Mouse (Mus musculus): ENCODE data around the gene Cobll1. TPM values are rescaled to one million over a fixed set of nuclear protein-coding genes. Genes with fewer than 3 reads are reported as not detected.
A peak's percentile ranks its signal among the peaks of the same experiment; 100 is the strongest.

The Cobll1 gene
- total RNA-seq, 1 experiment, result 2.2 TPM

GRCm38 (mm10) chr2:65181066-65181716 lies 58.0 kb downstream of the Cobll1 start:
- TF ChIP-seq CHD2 (IDR thresholded peaks at IDR 0.05; ENCODE audit: low read depth, low read length) (no peak), MAFK (IDR thresholded peaks at IDR 0.05; ENCODE audit: insufficient read depth, low read depth, low read length) (no peak), ZNF384 (IDR thresholded peaks at IDR 0.05; ENCODE audit: low read depth, low read length) (no peak), HCFC1 (IDR thresholded peaks at IDR 0.05; ENCODE audit: borderline replicate concordance, insufficient read depth, low read length) (no peak), ZC3H11A (IDR thresholded peaks at IDR 0.05; ENCODE audit: borderline replicate concordance, low read depth, low read length) (no peak)
- Histone ChIP-seq H3K36me3 (ENCODE audit: control insufficient read depth, insufficient read depth, low read length, poor library complexity, severe bottlenecking) (no peaks in the 10 kb centered on the region), H3K27ac (ENCODE audit: insufficient read depth, low read depth, low read length, poor library complexity, severe bottlenecking) (no peak overlapping the region), H3K4me1 (ENCODE audit: control insufficient read depth in 2 of 2, insufficient read depth in 2 of 2, low read length in 2 of 2, poor library complexity in 1 of 2) (no peaks in the 10 kb centered on the region), H3K9ac (ENCODE audit: insufficient read depth, low read depth, low read length, poor library complexity, severe bottlenecking) (no peak overlapping the region), H3K4me3 (ENCODE audit: insufficient read depth in 1 of 2, low read depth in 1 of 2, low read length in 2 of 2, poor library complexity in 1 of 2, severe bottlenecking in 1 of 2) (no peak overlapping the region), H3K9me3 (ENCODE audit: control insufficient read depth, insufficient read depth, low read depth, low read length) (no peaks in the 10 kb centered on the region)
- in situ Hi-C loops (cut with MboI; ENCODE audit: low sequenced_read_pairs in 2 of 2, unreplicated experiment in 2 of 2), result no loop called here
- peak; percentile 56 for DNase-seq (ENCODE audit: low read depth, low spot score)

GRCm38 (mm10) chr2:65175645-65176044 lies 63.6 kb downstream of the Cobll1 start:
- H3K9me3 ChIP-seq (ENCODE audit: control insufficient read depth, insufficient read depth, low read depth, low read length), result no peaks in the 10 kb centered on the region
- H3K36me3 ChIP-seq (ENCODE audit: control insufficient read depth, insufficient read depth, low read length, poor library complexity, severe bottlenecking), result no peaks in the 10 kb centered on the region
- no peak overlapping the region for H3K27ac ChIP-seq (ENCODE audit: insufficient read depth, low read depth, low read length, poor library complexity, severe bottlenecking)
- no peak overlapping the region for H3K4me3 ChIP-seq (ENCODE audit: insufficient read depth in 1 of 2, low read depth in 1 of 2, low read length in 2 of 2, poor library complexity in 1 of 2, severe bottlenecking in 1 of 2)
- H3K9ac ChIP-seq (ENCODE audit: insufficient read depth, low read depth, low read length, poor library complexity, severe bottlenecking), result no peak overlapping the region
- TF ChIP-seq ZNF384 (IDR thresholded peaks at IDR 0.05; ENCODE audit: low read depth, low read length) (no peak), CHD2 (IDR thresholded peaks at IDR 0.05; ENCODE audit: low read depth, low read length) (no peak), MAFK (IDR thresholded peaks at IDR 0.05; ENCODE audit: insufficient read depth, low read depth, low read length) (no peak), ZC3H11A (IDR thresholded peaks at IDR 0.05; ENCODE audit: borderline replicate concordance, low read depth, low read length) (no peak), HCFC1 (IDR thresholded peaks at IDR 0.05; ENCODE audit: borderline replicate concordance, insufficient read depth, low read length) (no peak)
- H3K4me1 ChIP-seq (ENCODE audit: control insufficient read depth in 2 of 2, insufficient read depth in 2 of 2, low read length in 2 of 2, poor library complexity in 1 of 2), result no peaks in the 10 kb centered on the region
- in situ Hi-C loops (cut with MboI; ENCODE audit: low sequenced_read_pairs in 2 of 2, unreplicated experiment in 2 of 2), result no loop called here
- DNase-seq (ENCODE audit: low read depth, low spot score), result no peak

GRCm38 (mm10) chr2:65172071-65172470 lies 67.1 kb downstream of the Cobll1 start:
- in situ Hi-C loops (cut with MboI; ENCODE audit: low sequenced_read_pairs in 2 of 2, unreplicated experiment in 2 of 2), result no loop called here

GRCm38 (mm10) chr2:65171516-65171915 lies 67.7 kb downstream of the Cobll1 start:
- Histone ChIP-seq H3K4me1 (ENCODE audit: control insufficient read depth in 2 of 2, insufficient read depth in 2 of 2, low read length in 2 of 2, poor library complexity in 1 of 2) (no peaks in the 10 kb centered on the region), H3K9me3 (ENCODE audit: control insufficient read depth, insufficient read depth, low read depth, low read length) (no peaks in the 10 kb centered on the region), H3K4me3 (ENCODE audit: insufficient read depth in 1 of 2, low read depth in 1 of 2, low read length in 2 of 2, poor library complexity in 1 of 2, severe bottlenecking in 1 of 2) (no peak overlapping the region), H3K36me3 (ENCODE audit: control insufficient read depth, insufficient read depth, low read length, poor library complexity, severe bottlenecking) (no peaks in the 10 kb centered on the region), H3K9ac (ENCODE audit: insufficient read depth, low read depth, low read length, poor library complexity, severe bottlenecking) (no peak overlapping the region), H3K27ac (ENCODE audit: insufficient read depth, low read depth, low read length, poor library complexity, severe bottlenecking) (no peak overlapping the region)
- TF ChIP-seq ZC3H11A (IDR thresholded peaks at IDR 0.05; ENCODE audit: borderline replicate concordance, low read depth, low read length) (no peak), ZNF384 (IDR thresholded peaks at IDR 0.05; ENCODE audit: low read depth, low read length) (no peak), HCFC1 (IDR thresholded peaks at IDR 0.05; ENCODE audit: borderline replicate concordance, insufficient read depth, low read length) (no peak), CHD2 (IDR thresholded peaks at IDR 0.05; ENCODE audit: low read depth, low read length) (no peak)
- no peak for DNase-seq (ENCODE audit: low read depth, low spot score)
- in situ Hi-C loops (cut with MboI; ENCODE audit: low sequenced_read_pairs in 2 of 2, unreplicated experiment in 2 of 2), result no loop called here

More at GRCm38 (mm10) chr2:65172071-65172470, 67.1 kb downstream of the Cobll1 start:
- H3K9ac ChIP-seq (ENCODE audit: insufficient read depth, low read depth, low read length, poor library complexity, severe bottlenecking), result no peak overlapping the region
- no peak for TF ChIP-seq HCFC1 (IDR thresholded peaks at IDR 0.05; ENCODE audit: borderline replicate concordance, insufficient read depth, low read length)
- TF ChIP-seq CHD2 (IDR thresholded peaks at IDR 0.05; ENCODE audit: low read depth, low read length), result no peak
- TF ChIP-seq MAFK (IDR thresholded peaks at IDR 0.05; ENCODE audit: insufficient read depth, low read depth, low read length), result no peak
- H3K4me1 ChIP-seq (ENCODE audit: control insufficient read depth in 2 of 2, insufficient read depth in 2 of 2, low read length in 2 of 2, poor library complexity in 1 of 2), result no peaks in the 10 kb centered on the region
- no peak for DNase-seq (ENCODE audit: low read depth, low spot score)
- no peak overlapping the region for H3K27ac ChIP-seq (ENCODE audit: insufficient read depth, low read depth, low read length, poor library complexity, severe bottlenecking)
- H3K36me3 ChIP-seq (ENCODE audit: control insufficient read depth, insufficient read depth, low read length, poor library complexity, severe bottlenecking), result no peaks in the 10 kb centered on the region
- H3K9me3 ChIP-seq (ENCODE audit: control insufficient read depth, insufficient read depth, low read depth, low read length), result no peaks in the 10 kb centered on the region
- no peak overlapping the region for H3K4me3 ChIP-seq (ENCODE audit: insufficient read depth in 1 of 2, low read depth in 1 of 2, low read length in 2 of 2, poor library complexity in 1 of 2, severe bottlenecking in 1 of 2)

Measured in ES-E14 (cell line).